Comparison of ENCODE assay signal across 7 mouse cellular contexts in genomic region chr2:38925171-38926080, GRCm38 (mm10). TPM values are rescaled to one million over a fixed set of nuclear protein-coding genes. Genes with fewer than 3 reads are reported as not detected.
A peak's percentile ranks its signal among the peaks of the same experiment; 100 is the strongest.
DNase-seq lines count a peak whose midpoint lies in the region; ATAC-seq lines count a peak whose summit lies in the region.

No protein-coding gene starts in this region.

- H3K36me3 ChIP-seq in heart, embryonic 13.5 days: no peaks in the 10 kb centered on the region

- peak; percentile 39 for DNase-seq in urinary bladder, adult 2 months (ENCODE audit: low spot score)
- DNase-seq in urinary bladder, postnatal 36 days (ENCODE audit: low spot score in 2 of 2): no peak
- DNase-seq in cerebellum, adult 11-12 months: peak; percentile 61
- peak; percentile 47 for DNase-seq in kidney, postnatal 10 days
- DNase-seq in thymus, postnatal 4 days: peak; percentile 34

- peak overlapping the region; percentile 93 for H3K4me3 ChIP-seq in heart, embryonic 13.5 days

- H3K9ac ChIP-seq in heart, embryonic 13.5 days: peak overlapping the region; percentile 84

- ATAC-seq in heart, embryonic 13.5 days (ENCODE audit: extremely low read depth, insufficient number of reproducible peaks, low FRiP score, low TSS enrichment): peak; percentile 39; the same call in 1 of the 2 replicates
- 0 out of 2 replicates have a peak, but pooled peaks have one; percentile 5 for ATAC-seq in megakaryocyte-erythroid progenitor cell, adult 5-6 weeks (replicated peaks; ENCODE audit: low FRiP score, low TSS enrichment, poor library complexity, severe bottlenecking)

- peaks cover 23% of the 10 kb centered on the region for H3K27me3 ChIP-seq in heart, embryonic 13.5 days (replicated peaks)

- H3K9me3 ChIP-seq in heart, embryonic 13.5 days: no peaks in the 10 kb centered on the region

- WGBS in heart, embryonic 13.5 days: under 1% methylated on average over 51 of the region's 51 CpGs

- H3K4me1 ChIP-seq in heart, embryonic 13.5 days: peaks cover 13% of the 10 kb centered on the region

- H3K4me2 ChIP-seq in heart, embryonic 13.5 days: peak overlapping the region; percentile 99

- peak overlapping the region; percentile 32; the same call in 1 of the 2 replicates for H3K27ac ChIP-seq in heart, embryonic 13.5 days (replicated peaks)

RNA-seq across cellular contexts. Expression of gene Nr6a1, which starts 2.1 kb away (rescaled TPM):
- polyA plus RNA-seq in urinary bladder, adult 2 months (2012; rRNA removed): 5.3 and 5.4 TPM in 2 replicates
- polyA plus RNA-seq in heart, embryonic 13.5 days (2015; fragmentation: Nextera tagmentation; extraction: Ambion mirVana): 0.87 and 1.2 TPM in 2 replicates
- total RNA-seq in megakaryocyte-erythroid progenitor cell, adult 5-6 weeks (2014; fragmentation: Nextera tagmentation): 0.32 and 6.0 TPM in 2 replicates
- total RNA-seq in megakaryocyte-erythroid progenitor cell, adult 5-6 weeks (2017): 6.8 and 35.8 TPM in 2 replicates

RNA-seq across cellular contexts. Expression of gene Olfml2a, which starts 6.4 kb away (rescaled TPM):
- 7.7 and 12.3 TPM in 2 replicates for polyA plus RNA-seq in urinary bladder, adult 2 months (2012; rRNA removed)
- polyA plus RNA-seq in heart, embryonic 13.5 days (2015; fragmentation: Nextera tagmentation; extraction: Ambion mirVana): 5.0 and 5.1 TPM in 2 replicates
- total RNA-seq in megakaryocyte-erythroid progenitor cell, adult 5-6 weeks (2014; fragmentation: Nextera tagmentation): 0.42 TPM in 1 of 2 replicates, not detected in the other
- total RNA-seq in megakaryocyte-erythroid progenitor cell, adult 5-6 weeks (2017): not detected in 2 replicates

Comparison
In these comparisons a context has a peak if more than half of its experiments do, and no peak if none do; other contexts are left out.
1. DNase-seq: peak in urinary bladder, adult 2 months (single experiment), cerebellum, adult 11-12 months (single experiment), kidney, postnatal 10 days (single experiment) and thymus, postnatal 4 days (single experiment); none in urinary bladder, postnatal 36 days (0 of 2).